Mouse (Mus musculus): ENCODE results near the gene Tbl1xr1.

Tbl1xr1 gene

GRCm38 (mm10) chr3:22076561-22076935, at the start of gene Tbl1xr1:
TSS of gene Tbl1xr1 (plus strand) at chr3:22076652.
- DNase-seq (ENCODE audit: low read depth, low spot score): peak; percentile 95
- no peaks in the 10 kb centered on the region for H3K27me3 ChIP-seq (ENCODE audit: control insufficient read depth, insufficient read depth, low read length, poor library complexity, severe bottlenecking)

GRCm38 (mm10) chr3:22038004-22038403, 38.4 kb upstream of the Tbl1xr1 start:
- H3K36me3 ChIP-seq (ENCODE audit: control insufficient read depth, insufficient read depth, low read length, poor library complexity, severe bottlenecking): no peaks in the 10 kb centered on the region
- DNase-seq (ENCODE audit: low read depth, low spot score): no peak
- no peaks in the 10 kb centered on the region for H3K27me3 ChIP-seq (ENCODE audit: control insufficient read depth, insufficient read depth, low read length, poor library complexity, severe bottlenecking)

More at GRCm38 (mm10) chr3:22076561-22076935, at the start of gene Tbl1xr1:
- H3K36me3 ChIP-seq (ENCODE audit: control insufficient read depth, insufficient read depth, low read length, poor library complexity, severe bottlenecking): no peaks in the 10 kb centered on the region

- no peaks in the 10 kb centered on the region for H3K36me3 ChIP-seq (ENCODE audit: control insufficient read depth, insufficient read depth, low read length, poor library complexity, severe bottlenecking)
- DNase-seq (ENCODE audit: low read depth, low spot score): no peak
Measured at GRCm38 (mm10) chr3:22039036-22039795, 37.2 kb upstream of the Tbl1xr1 start.

GRCm38 (mm10) chr3:22040627-22041026, 35.8 kb upstream of the Tbl1xr1 start:
- DNase-seq (ENCODE audit: low read depth, low spot score): no peak
- Histone ChIP-seq H3K27me3 (ENCODE audit: control insufficient read depth, insufficient read depth, low read length, poor library complexity, severe bottlenecking) (no peaks in the 10 kb centered on the region), H3K36me3 (ENCODE audit: control insufficient read depth, insufficient read depth, low read length, poor library complexity, severe bottlenecking) (no peaks in the 10 kb centered on the region)

More at GRCm38 (mm10) chr3:22039036-22039795, 37.2 kb upstream of the Tbl1xr1 start:
- H3K27me3 ChIP-seq (ENCODE audit: control insufficient read depth, insufficient read depth, low read length, poor library complexity, severe bottlenecking): no peaks in the 10 kb centered on the region

GRCm38 (mm10) chr3:22047203-22047602, 29.2 kb upstream of the Tbl1xr1 start:
- no peak for DNase-seq (ENCODE audit: low read depth, low spot score)
- no peaks in the 10 kb centered on the region for H3K27me3 ChIP-seq (ENCODE audit: control insufficient read depth, insufficient read depth, low read length, poor library complexity, severe bottlenecking)
- no peaks in the 10 kb centered on the region for H3K36me3 ChIP-seq (ENCODE audit: control insufficient read depth, insufficient read depth, low read length, poor library complexity, severe bottlenecking)

GRCm38 (mm10) chr3:22056664-22057328, 19.7 kb upstream of the Tbl1xr1 start:
- DNase-seq (ENCODE audit: low read depth, low spot score): no peak
- no peaks in the 10 kb centered on the region for H3K36me3 ChIP-seq (ENCODE audit: control insufficient read depth, insufficient read depth, low read length, poor library complexity, severe bottlenecking)
- no peaks in the 10 kb centered on the region for H3K27me3 ChIP-seq (ENCODE audit: control insufficient read depth, insufficient read depth, low read length, poor library complexity, severe bottlenecking)

GRCm38 (mm10) chr3:22058206-22058804, 18.1 kb upstream of the Tbl1xr1 start:
- no peak for DNase-seq (ENCODE audit: low read depth, low spot score)
- Histone ChIP-seq H3K27me3 (ENCODE audit: control insufficient read depth, insufficient read depth, low read length, poor library complexity, severe bottlenecking) (no peaks in the 10 kb centered on the region), H3K36me3 (ENCODE audit: control insufficient read depth, insufficient read depth, low read length, poor library complexity, severe bottlenecking) (no peaks in the 10 kb centered on the region)

- no peak for DNase-seq (ENCODE audit: low read depth, low spot score)
- Histone ChIP-seq H3K36me3 (ENCODE audit: control insufficient read depth, insufficient read depth, low read length, poor library complexity, severe bottlenecking) (no peaks in the 10 kb centered on the region), H3K27me3 (ENCODE audit: control insufficient read depth, insufficient read depth, low read length, poor library complexity, severe bottlenecking) (no peaks in the 10 kb centered on the region)
Measured at GRCm38 (mm10) chr3:22061163-22061562, 15.3 kb upstream of the Tbl1xr1 start.

- Histone ChIP-seq H3K27me3 (ENCODE audit: control insufficient read depth, insufficient read depth, low read length, poor library complexity, severe bottlenecking) (no peaks in the 10 kb centered on the region), H3K36me3 (ENCODE audit: control insufficient read depth, insufficient read depth, low read length, poor library complexity, severe bottlenecking) (no peaks in the 10 kb centered on the region)
- DNase-seq (ENCODE audit: low read depth, low spot score): no peak
Measured at GRCm38 (mm10) chr3:22068621-22069020, 7.8 kb upstream of the Tbl1xr1 start.

GRCm38 (mm10) chr3:22073916-22074315, 2.5 kb upstream of the Tbl1xr1 start:
- H3K36me3 ChIP-seq (ENCODE audit: control insufficient read depth, insufficient read depth, low read length, poor library complexity, severe bottlenecking): no peaks in the 10 kb centered on the region
- H3K27me3 ChIP-seq (ENCODE audit: control insufficient read depth, insufficient read depth, low read length, poor library complexity, severe bottlenecking): no peaks in the 10 kb centered on the region
- DNase-seq (ENCODE audit: low read depth, low spot score): no peak

GRCm38 (mm10) chr3:22074591-22075294, 1.7 kb upstream of the Tbl1xr1 start:
- peak; percentile 48 for DNase-seq (ENCODE audit: low read depth, low spot score)
- no peaks in the 10 kb centered on the region for H3K36me3 ChIP-seq (ENCODE audit: control insufficient read depth, insufficient read depth, low read length, poor library complexity, severe bottlenecking)
- H3K27me3 ChIP-seq (ENCODE audit: control insufficient read depth, insufficient read depth, low read length, poor library complexity, severe bottlenecking): no peaks in the 10 kb centered on the region

- Histone ChIP-seq H3K27me3 (ENCODE audit: control insufficient read depth, insufficient read depth, low read length, poor library complexity, severe bottlenecking) (no peaks in the 10 kb centered on the region), H3K36me3 (ENCODE audit: control insufficient read depth, insufficient read depth, low read length, poor library complexity, severe bottlenecking) (no peaks in the 10 kb centered on the region)
- no peak for DNase-seq (ENCODE audit: low read depth, low spot score)
Measured at GRCm38 (mm10) chr3:22075517-22075886, 950 bp upstream of the Tbl1xr1 start.

- peak; percentile 96 for DNase-seq (ENCODE audit: low read depth, low spot score)
- Histone ChIP-seq H3K36me3 (ENCODE audit: control insufficient read depth, insufficient read depth, low read length, poor library complexity, severe bottlenecking) (no peaks in the 10 kb centered on the region), H3K27me3 (ENCODE audit: control insufficient read depth, insufficient read depth, low read length, poor library complexity, severe bottlenecking) (no peaks in the 10 kb centered on the region)
Measured at GRCm38 (mm10) chr3:22075887-22076560, 428 bp upstream of the Tbl1xr1 start.

GRCm38 (mm10) chr3:22076936-22077656, 644 bp downstream of the Tbl1xr1 start:
- Histone ChIP-seq H3K27me3 (ENCODE audit: control insufficient read depth, insufficient read depth, low read length, poor library complexity, severe bottlenecking) (no peaks in the 10 kb centered on the region), H3K36me3 (ENCODE audit: control insufficient read depth, insufficient read depth, low read length, poor library complexity, severe bottlenecking) (no peaks in the 10 kb centered on the region)
- DNase-seq (ENCODE audit: low read depth, low spot score): peak; percentile 82
